Mouse (Mus musculus) ovary, adult 10 weeks (tissue): ENCODE results near the gene Hrct1. TPM values are rescaled to one million over a fixed set of nuclear protein-coding genes. Genes with fewer than 3 reads are reported as not detected.

ENCODE experiments used
- polyA plus RNA-seq: library from polyadenylated mRNA; stranded (reverse); fragments of 350-450 nt; fragmentation: Illumina TruSeq; extraction: RNeasy Lipid Tissue Mini Kit (QIAGEN cat#74804); gene quantifications from one replicate; pipeline ENCODE4 v1.2.3, GENCODE M21; 2014

The Hrct1 gene
- polyA plus RNA-seq: not detected

GRCm38 (mm10) chr4:43726995-43727394, at the start of gene Hrct1:
Gene Hrct1 (plus strand): TSS chr4:43727188.

DNA sequence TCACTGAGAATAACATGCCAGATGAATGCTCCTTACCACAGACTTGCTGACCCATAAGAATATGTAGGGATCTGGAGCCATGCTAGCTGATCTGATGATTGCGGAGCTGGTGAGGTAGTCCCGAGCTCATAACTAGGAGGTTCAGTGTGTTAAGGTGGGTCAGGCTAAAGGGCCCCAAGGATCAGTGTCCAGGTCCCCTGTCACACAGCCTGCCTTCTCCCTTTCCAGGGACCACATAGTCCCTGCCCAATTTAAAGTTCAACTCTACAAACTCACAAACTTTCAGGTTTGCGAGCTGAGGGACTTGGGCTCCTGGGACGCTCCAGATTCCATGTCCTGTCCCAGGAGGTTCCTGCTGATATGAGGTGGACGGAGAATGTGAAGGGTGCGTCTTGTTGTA, 26.3 kb upstream of the Hrct1 start, which contains the start of gene Olfr70:
Gene Olfr70, minus strand, starts transcription at position 101 of the 400 bp plus-strand sequence.

GRCm38 (mm10) chr4:43709869-43710268, 17.1 kb upstream of the Hrct1 start, which contains the start of gene Olfr71:
Gene Olfr71 (minus strand): TSS chr4:43710255.

DNA sequence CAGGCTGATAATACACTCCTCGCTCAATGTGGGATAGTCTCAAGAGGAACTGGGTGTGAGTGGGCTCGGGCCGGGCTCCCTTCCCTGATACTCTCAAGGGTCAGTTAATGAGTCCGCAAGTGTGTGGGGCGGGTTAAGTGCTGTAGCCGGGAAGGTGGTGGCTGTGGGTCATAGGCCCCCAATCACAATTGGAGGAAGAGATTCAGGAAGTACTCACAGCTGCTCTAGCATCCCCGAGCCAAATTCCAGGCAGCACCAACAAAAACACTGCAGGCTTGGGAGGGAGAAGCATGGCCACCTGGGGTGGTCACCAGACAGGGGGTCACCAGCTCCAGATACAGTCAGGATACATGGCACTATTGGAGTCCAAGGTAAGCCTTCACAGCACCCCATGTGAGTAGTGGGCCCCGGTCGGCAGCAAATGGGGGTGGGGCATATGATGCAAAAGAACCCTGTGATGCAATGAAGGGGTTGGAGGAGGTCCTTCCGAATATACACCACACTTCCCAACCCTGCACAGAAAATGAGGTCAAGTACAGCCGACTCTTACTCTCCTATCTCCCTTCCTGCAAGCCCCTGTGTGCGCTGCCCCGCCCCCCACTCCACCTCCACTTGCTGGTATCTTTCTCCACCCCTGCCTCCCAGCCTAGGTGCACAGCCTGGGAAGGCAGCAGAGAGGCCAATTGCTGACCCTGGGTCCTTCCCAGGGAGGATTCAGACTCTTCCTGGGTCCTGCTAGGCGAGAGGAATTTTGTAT, 3.0 kb downstream of the Hrct1 start, which contains the start of gene Spaar:
Gene Spaar, plus strand, starts transcription at position 241 of the 757 bp plus-strand sequence.

DNA sequence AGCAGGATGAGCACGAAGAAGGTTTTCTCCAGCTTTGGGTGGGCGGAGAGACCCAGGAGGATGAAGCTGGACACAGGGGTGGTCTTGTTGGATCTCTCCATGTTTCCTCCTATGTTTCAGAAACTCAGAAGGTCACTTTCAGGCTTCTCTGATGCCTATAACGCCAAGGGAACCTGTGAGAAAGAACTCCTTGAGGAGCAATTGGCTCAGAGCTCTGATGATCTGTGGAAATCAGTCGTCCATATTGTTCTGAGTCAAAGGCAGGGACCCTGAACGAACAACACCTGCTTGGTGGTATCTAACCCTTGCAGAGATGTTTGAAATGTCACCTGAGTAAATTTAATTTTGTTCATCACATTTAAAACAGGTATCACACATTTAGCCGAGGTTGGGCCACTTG, 43.9 kb downstream of the Hrct1 start, which contains the start of gene Olfr159:
Gene Olfr159, minus strand, starts transcription at position 101 of the 400 bp plus-strand sequence.

Other genes starting within 250 kb of the Hrct1 start
- gene Sit1, start 243.5 kb upstream of the Hrct1 start, polyA plus RNA-seq: not detected
- gene Ccdc107, start 234.3 kb upstream of the Hrct1 start, polyA plus RNA-seq: 2.1 TPM
- 6.7 TPM for gene Arhgef39, start 227.5 kb upstream of the Hrct1 start, polyA plus RNA-seq
- 2.3 TPM for gene Car9, start 220.2 kb upstream of the Hrct1 start, polyA plus RNA-seq
- gene Tpm2, start 203.4 kb upstream of the Hrct1 start, polyA plus RNA-seq: 58.0 TPM
- 10.5 TPM for gene Creb3, start 164.9 kb upstream of the Hrct1 start, polyA plus RNA-seq
- gene Tln1, start 164.5 kb upstream of the Hrct1 start, polyA plus RNA-seq: 291 TPM
- 3.4 TPM for gene Rgp1, start 148.5 kb upstream of the Hrct1 start, polyA plus RNA-seq
- gene Gba2, start 148.3 kb upstream of the Hrct1 start, polyA plus RNA-seq: 2.5 TPM
- gene Msmp, start 142.7 kb upstream of the Hrct1 start, polyA plus RNA-seq: not detected
- 21.7 TPM for gene Npr2, start 95.3 kb upstream of the Hrct1 start, polyA plus RNA-seq
- gene Spag8, start 73.6 kb upstream of the Hrct1 start, polyA plus RNA-seq: not detected
- gene Hint2, start 70.7 kb upstream of the Hrct1 start, polyA plus RNA-seq: 2.4 TPM
- gene Tmem8b, start 58.2 kb upstream of the Hrct1 start, polyA plus RNA-seq: 5.4 TPM
- 0.14 TPM for gene Fam221b, start 58.0 kb upstream of the Hrct1 start, polyA plus RNA-seq
- not detected for gene Olfr70, start 26.4 kb upstream of the Hrct1 start, polyA plus RNA-seq
- gene Olfr71, start 16.9 kb upstream of the Hrct1 start, polyA plus RNA-seq: not detected
- 0.37 TPM for gene Spaar, start 2.8 kb downstream of the Hrct1 start, polyA plus RNA-seq
- not detected for gene Olfr159, start 43.8 kb downstream of the Hrct1 start, polyA plus RNA-seq
- gene Olfr156, start 96.7 kb downstream of the Hrct1 start, polyA plus RNA-seq: not detected
- not detected for gene Olfr157, start 113.0 kb downstream of the Hrct1 start, polyA plus RNA-seq
- not detected for gene Olfr155, start 124.4 kb downstream of the Hrct1 start, polyA plus RNA-seq
- 33.6 TPM for gene Reck, start 148.3 kb downstream of the Hrct1 start, polyA plus RNA-seq
- gene Glipr2, start 230.2 kb downstream of the Hrct1 start, polyA plus RNA-seq: 22.4 TPM